Mouse (Mus musculus): Measurements from ENCODE around the gene Slc17a7.
"Not testable (repeated sequence)": the region's sequence is repeated elsewhere in the genome, so short reads cannot be mapped to it uniquely, and the experiment has no call there.

Slc17a7 gene

GRCm38 (mm10) chr7:45133446-45134159 lies 30.1 kb upstream of the Slc17a7 start:
- DNase-seq (ENCODE audit: low spot score), result no peak

GRCm38 (mm10) chr7:45134544-45135026 lies 29.2 kb upstream of the Slc17a7 start:
- DNase-seq (ENCODE audit: low spot score), result no peak

- DNase-seq (ENCODE audit: low spot score), result no peak
Measured at GRCm38 (mm10) chr7:45135370-45135769, 28.4 kb upstream of the Slc17a7 start.

- peak; percentile 83 for DNase-seq (ENCODE audit: low spot score)
Measured at GRCm38 (mm10) chr7:45135993-45136567, 27.7 kb upstream of the Slc17a7 start, which contains the start of the genes Gm45713 and Flt3l. TSS of gene Gm45713 (minus strand) at chr7:45136231. TSS of gene Flt3l (minus strand) at chr7:45136432.

GRCm38 (mm10) chr7:45137171-45138006 lies 26.4 kb upstream of the Slc17a7 start:
- DNase-seq (ENCODE audit: low spot score), result no peak

GRCm38 (mm10) chr7:45138403-45138802 lies 25.3 kb upstream of the Slc17a7 start:
- no peak for DNase-seq (ENCODE audit: low spot score)

GRCm38 (mm10) chr7:45139904-45140723 lies 23.6 kb upstream of the Slc17a7 start:
- no peak for DNase-seq (ENCODE audit: low spot score)

- no peak for DNase-seq (ENCODE audit: low spot score)
Measured at GRCm38 (mm10) chr7:45141319-45141718, 22.4 kb upstream of the Slc17a7 start.

- no peak for DNase-seq (ENCODE audit: low spot score)
Measured at GRCm38 (mm10) chr7:45141914-45142313, 21.8 kb upstream of the Slc17a7 start.

GRCm38 (mm10) chr7:45144368-45145174 lies 19.2 kb upstream of the Slc17a7 start:
- no peak for DNase-seq (ENCODE audit: low spot score)

GRCm38 (mm10) chr7:45145460-45145859 lies 18.3 kb upstream of the Slc17a7 start:
- no peak for DNase-seq (ENCODE audit: low spot score)

- DNase-seq (ENCODE audit: low spot score), result no peak
Measured at GRCm38 (mm10) chr7:45147267-45147666, 16.5 kb upstream of the Slc17a7 start.

- no peak for DNase-seq (ENCODE audit: low spot score)
Measured at GRCm38 (mm10) chr7:45147899-45148298, 15.8 kb upstream of the Slc17a7 start.

- DNase-seq (ENCODE audit: low spot score), result no peak
Measured at GRCm38 (mm10) chr7:45148534-45149098, 15.1 kb upstream of the Slc17a7 start.

- DNase-seq (ENCODE audit: low spot score), result no peak
Measured at GRCm38 (mm10) chr7:45149545-45149944, 14.2 kb upstream of the Slc17a7 start.

- no peak for DNase-seq (ENCODE audit: low spot score)
Measured at GRCm38 (mm10) chr7:45150321-45150720, 13.4 kb upstream of the Slc17a7 start.

- DNase-seq (ENCODE audit: low spot score), result no peak
Measured at GRCm38 (mm10) chr7:45151303-45151702, 12.4 kb upstream of the Slc17a7 start.

GRCm38 (mm10) chr7:45153052-45153451 lies 10.7 kb upstream of the Slc17a7 start:
- DNase-seq (ENCODE audit: low spot score), result not testable (repeated sequence)

- DNase-seq (ENCODE audit: low spot score), result no peak
Measured at GRCm38 (mm10) chr7:45153586-45153985, 10.2 kb upstream of the Slc17a7 start.

All from left cerebral cortex, adult 11 months (tissue).